Mouse (Mus musculus): ENCODE measurements around the gene AC124502.3.

GRCm38 (mm10) chr19:5093481-5094242 lies 55.0 kb downstream of the AC124502.3 start:
- TF ChIP-seq CTCF (IDR thresholded peaks at IDR 0.05; ENCODE audit: control insufficient read depth, insufficient read depth, insufficient replicate concordance, low read depth, low read length) (no peak), POLR2A (IDR thresholded peaks at IDR 0.05; ENCODE audit: control insufficient read depth, low read depth, low read length) (no peak)
